Mouse (Mus musculus) heart, postnatal 0 days (tissue): Measurements from ENCODE around the gene Gipc3. TPM values are rescaled to one million over a fixed set of nuclear protein-coding genes. Genes with fewer than 3 reads are reported as not detected.

Source experiments
- ATAC-seq: fragments of 200-750 bp; cut with Nextera tagmentation; 2 replicates; pipeline ENCODE4 v1.8.0; 2017; ENCODE audit warnings: low read depth, moderate number of reproducible peaks, moderate library complexity; ENCODE audit not compliant: insufficient read depth
- DNase-seq: peaks from one replicate; pipeline ENCODE4 v3.0.0-alpha.2; 2016; ENCODE audit warnings: low spot score
- H3K27ac ChIP-seq: fragments of 300-500 bp; sonication (generic); 2 replicates; pipeline ENCODE4 v1.5.1; 2014; ENCODE audit warnings: low read depth, mild to moderate bottlenecking
- H3K27me3 ChIP-seq: fragments of 300-500 bp; sonication (generic); 2 replicates; pipeline ENCODE4 v1.6.1; 2014; ENCODE audit warnings: low read length, mixed read lengths; ENCODE audit not compliant: control insufficient read depth, insufficient read depth
- H3K36me3 ChIP-seq: fragments of 300-500 bp; sonication (generic); replicated peaks from 2 replicates; pipeline ENCODE4 v1.6.1; 2014; ENCODE audit warnings: low read length, mixed read lengths; ENCODE audit not compliant: control insufficient read depth, insufficient read depth
- H3K4me1 ChIP-seq: fragments of 300-500 bp; sonication (generic); 2 replicates; pipeline ENCODE4 v1.6.1; 2014; ENCODE audit warnings: antibody characterized with exemption; ENCODE audit not compliant: control insufficient read depth, insufficient read depth
- H3K4me2 ChIP-seq: fragments of 300-500 bp; sonication (generic); 2 replicates; pipeline ENCODE4 v1.6.1; 2014; ENCODE audit warnings: low read depth, mild to moderate bottlenecking, low read length, moderate library complexity
- H3K4me3 ChIP-seq: fragments of 300-500 bp; sonication (generic); 2 replicates; pipeline ENCODE4 v1.5.1; 2014; ENCODE audit warnings: low read depth, low read length
- H3K9ac ChIP-seq: fragments of 300-500 bp; sonication (generic); replicated peaks from 2 replicates; pipeline ENCODE4 v1.6.1; 2014; ENCODE audit warnings: low read depth, low read length, mixed read lengths
- H3K9me3 ChIP-seq: fragments of 300-500 bp; sonication (generic); replicated peaks from 2 replicates; pipeline ENCODE4 v1.6.1; 2016; ENCODE audit warnings: low read length; ENCODE audit not compliant: control insufficient read depth
- CTCF ChIP-seq: IDR thresholded peaks from 2 replicates; pipeline ENCODE4 v1.5.1; 2016; ENCODE audit warnings: antibody characterized with exemption, control low read depth, low read depth
- EP300 ChIP-seq: IDR thresholded peaks from 2 replicates; pipeline ENCODE4 v1.6.1; 2016; ENCODE audit warnings: antibody characterized with exemption, low read depth
- WGBS: fragments of 180-500 bp; shearing (Covaris S2); extraction: QIAGEN DNeasy Blood & Tissue Kit; methylation state at CpG from one replicate; pipeline ENCODE4 v1.1.7; 2014; 5-methylcytosine and 5-hydroxymethylcytosine counted together
- polyA plus RNA-seq: library from polyadenylated mRNA; unstranded; fragments of >200 nt; fragmentation: Nextera tagmentation; extraction: Ambion mirVana; gene quantifications from 2 replicates; pipeline ENCODE4 v1.2.1, GENCODE M21; 2015
- total RNA-seq: library from RNA; depleted of rRNA; stranded (reverse); fragments of >200 nt; gene quantifications from 2 replicates; pipeline ENCODE4 v1.2.3, GENCODE M21; 2014; ENCODE audit warnings: low replicate concordance

Gipc3 gene
- total and polyA plus RNA-seq, 2 experiments from 2014 or later, result 0.08 to 0.16 TPM

DNA sequence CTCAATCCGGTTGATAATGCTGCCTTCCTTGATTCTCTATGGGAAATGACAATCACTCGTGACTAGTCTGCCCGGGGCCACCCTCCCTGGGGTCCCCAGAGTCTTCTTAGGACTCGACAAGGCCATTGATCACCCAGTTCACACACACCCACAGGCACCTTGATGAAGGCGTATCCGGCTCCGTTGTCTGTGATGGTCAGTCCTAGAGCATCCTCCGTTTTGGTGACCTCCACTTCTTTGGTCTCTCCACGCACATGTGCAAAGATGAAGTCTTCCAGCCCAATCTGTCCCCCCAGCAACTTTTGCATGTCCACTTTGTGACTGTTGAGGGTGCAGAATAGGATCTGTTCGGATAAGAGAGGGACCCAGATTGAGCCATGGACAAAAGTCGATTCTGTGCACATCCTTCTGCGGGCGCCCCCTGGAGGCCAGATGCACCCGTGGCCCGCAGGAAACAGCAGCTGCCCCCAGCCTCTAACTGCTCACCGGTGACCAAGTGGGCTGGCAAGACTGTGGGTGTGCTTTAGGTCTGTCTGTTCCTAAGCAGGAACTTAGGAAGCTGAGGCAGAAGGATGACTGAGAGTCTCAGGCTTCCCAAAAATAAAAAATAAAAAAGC is 1.6 kb downstream of the Gipc3 start:
- Histone ChIP-seq H3K4me1 (no peaks in the 10 kb centered on the region), H3K9me3 (no peaks in the 10 kb centered on the region), H3K27me3 (peaks cover 19% of the 10 kb centered on the region), H3K27ac (no peak overlapping the region), H3K9ac (no peak overlapping the region), H3K36me3 (peaks cover 6% of the 10 kb centered on the region), H3K4me3 (no peak overlapping the region), H3K4me2 (no peak overlapping the region)
- ATAC-seq (no peak), DNase-seq (no peak)
- TF ChIP-seq EP300, result no peak
- TF ChIP-seq CTCF, result peak; percentile 70
- 40% methylated on average over 16 of the region's 16 CpGs for WGBS

DNA sequence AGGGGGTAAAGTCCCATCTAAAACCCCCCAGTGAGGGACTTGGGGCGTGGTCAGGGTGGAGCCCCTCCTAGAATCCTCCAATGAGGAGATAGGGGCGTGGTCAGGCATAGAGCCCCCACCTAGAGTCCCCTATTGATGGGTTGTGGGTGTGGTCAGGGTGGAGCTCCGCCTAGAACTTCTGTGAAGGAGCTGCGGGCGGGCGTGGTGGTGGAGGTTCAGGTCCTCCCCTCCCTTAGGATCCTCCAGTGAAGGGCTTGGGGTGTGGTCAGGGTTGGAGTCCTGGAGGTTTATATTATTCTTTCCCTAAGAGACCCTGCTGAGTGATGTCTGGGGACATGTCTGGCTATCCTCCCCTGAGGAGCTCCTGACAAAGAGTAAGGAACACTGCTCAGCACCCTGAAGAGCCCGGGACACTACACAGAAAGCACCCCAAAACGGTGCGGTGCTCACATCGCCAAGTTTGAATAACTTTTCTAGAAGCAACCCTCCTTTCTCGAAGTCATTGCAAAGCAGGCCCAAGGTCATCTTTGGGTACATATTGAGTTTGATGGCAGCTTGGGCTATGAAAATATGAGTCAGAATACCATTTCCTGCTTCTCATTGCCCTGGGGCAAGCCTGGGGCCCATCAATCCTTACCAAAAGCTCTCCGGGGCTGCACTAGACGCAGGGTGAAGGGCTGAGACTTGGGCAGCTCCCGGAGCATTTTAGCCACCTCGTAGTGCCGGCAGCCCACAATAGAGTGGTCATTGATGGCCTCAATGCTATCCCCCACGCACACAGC is 2.3 kb downstream of the Gipc3 start:
- Histone ChIP-seq H3K9me3 (no peaks in the 10 kb centered on the region), H3K4me1 (no peaks in the 10 kb centered on the region), H3K4me2 (no peak overlapping the region), H3K9ac (no peak overlapping the region), H3K4me3 (no peak overlapping the region), H3K27ac (no peak overlapping the region), H3K36me3 (no peaks in the 10 kb centered on the region), H3K27me3 (peaks cover 19% of the 10 kb centered on the region)
- TF ChIP-seq EP300 (no peak), CTCF (no peak)
- ATAC-seq (no peak), DNase-seq (no peak)
- WGBS, result 57% methylated on average over 17 of the region's 17 CpGs

DNA sequence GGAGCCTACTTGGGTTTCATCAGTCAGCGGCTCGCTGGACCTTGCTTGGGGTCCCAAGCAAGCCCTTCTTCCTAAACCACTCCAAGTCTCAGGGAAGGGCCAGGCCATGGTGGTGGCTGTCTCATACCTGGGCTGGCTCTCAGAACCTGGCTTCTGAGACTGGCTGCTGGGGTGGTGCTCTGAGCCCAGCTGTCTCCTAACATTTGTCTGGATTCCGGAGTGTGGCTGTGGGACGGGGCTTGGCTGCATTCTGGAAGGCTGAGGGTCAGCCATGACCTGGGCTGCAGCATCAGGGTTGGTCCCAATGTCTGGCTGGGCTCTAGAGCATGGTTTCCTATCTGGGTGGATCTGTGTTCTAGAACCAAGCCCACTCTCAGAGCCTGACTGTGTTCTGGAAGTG is 6.5 kb downstream of the Gipc3 start:
- Histone ChIP-seq H3K4me1 (peaks cover 4% of the 10 kb centered on the region; the same call in 1 of the 2 replicates), H3K4me2 (no peak overlapping the region), H3K27me3 (no peaks in the 10 kb centered on the region), H3K9me3 (no peaks in the 10 kb centered on the region), H3K36me3 (no peaks in the 10 kb centered on the region), H3K4me3 (no peak overlapping the region), H3K27ac (no peak overlapping the region), H3K9ac (no peak overlapping the region)
- no peak for TF ChIP-seq CTCF
- no peak for TF ChIP-seq EP300
- DNase-seq (no peak), ATAC-seq (no peak)
- 94% methylated on average over 4 of the region's 4 CpGs for WGBS

DNA sequence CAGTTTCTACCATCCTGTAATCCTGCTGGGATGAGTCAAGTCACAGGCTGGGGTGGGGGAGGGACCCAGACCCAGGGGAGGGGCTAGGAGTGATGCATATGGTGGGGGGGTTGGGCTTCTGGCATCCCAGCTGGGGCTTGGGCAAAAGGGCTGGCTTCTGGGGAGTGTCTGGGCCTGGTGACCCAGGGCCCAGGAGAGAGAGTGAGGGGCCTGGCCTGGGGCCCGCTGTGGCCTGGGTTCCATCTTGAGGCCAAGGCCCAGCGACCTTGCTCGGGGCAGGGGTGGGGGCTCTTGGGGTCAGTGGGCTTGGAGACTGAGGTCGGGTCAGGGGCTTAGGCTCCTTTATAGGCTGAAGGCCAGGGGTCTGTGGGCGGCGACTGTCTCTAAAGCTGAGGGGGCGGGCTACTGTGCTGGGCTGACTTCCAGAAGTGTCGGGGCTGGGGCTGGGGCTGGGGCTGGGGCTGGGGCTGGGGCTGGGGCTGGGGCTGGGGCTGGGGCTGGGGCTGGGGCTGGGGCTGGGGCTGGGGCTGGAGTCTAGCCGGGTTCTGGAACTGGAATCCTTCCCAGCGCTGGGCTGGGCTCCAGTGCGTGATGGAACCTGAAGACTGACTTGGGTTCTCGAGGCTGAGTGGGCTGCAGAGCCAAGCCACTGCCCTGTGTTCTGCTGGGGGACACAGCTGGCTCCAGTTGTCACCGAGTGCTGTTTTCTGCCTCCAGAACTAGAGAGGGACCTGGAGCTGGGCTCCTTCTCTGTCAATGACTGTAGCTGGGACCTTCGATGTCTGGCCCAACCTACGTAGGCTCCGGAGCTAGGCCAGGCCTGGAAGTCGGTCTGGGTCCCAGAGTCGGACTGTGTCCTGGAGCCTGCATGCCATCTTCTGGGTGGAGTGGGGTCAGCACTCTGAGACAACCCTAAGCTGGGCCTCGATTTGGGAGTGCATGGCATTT is 7.4 kb downstream of the Gipc3 start:
- Histone ChIP-seq H3K27ac (peak overlapping the region; percentile 64), H3K9me3 (no peaks in the 10 kb centered on the region), H3K27me3 (no peaks in the 10 kb centered on the region), H3K4me2 (no peak overlapping the region), H3K4me3 (no peak overlapping the region), H3K9ac (no peak overlapping the region), H3K4me1 (peaks cover 6% of the 10 kb centered on the region), H3K36me3 (no peaks in the 10 kb centered on the region)
- TF ChIP-seq EP300 (no peak), CTCF (no peak)
- 0 out of 2 replicates have a peak, but pooled peaks have one; percentile 24 for ATAC-seq
- 54% methylated on average over 18 of the region's 19 CpGs for WGBS
- no peak for DNase-seq

DNA sequence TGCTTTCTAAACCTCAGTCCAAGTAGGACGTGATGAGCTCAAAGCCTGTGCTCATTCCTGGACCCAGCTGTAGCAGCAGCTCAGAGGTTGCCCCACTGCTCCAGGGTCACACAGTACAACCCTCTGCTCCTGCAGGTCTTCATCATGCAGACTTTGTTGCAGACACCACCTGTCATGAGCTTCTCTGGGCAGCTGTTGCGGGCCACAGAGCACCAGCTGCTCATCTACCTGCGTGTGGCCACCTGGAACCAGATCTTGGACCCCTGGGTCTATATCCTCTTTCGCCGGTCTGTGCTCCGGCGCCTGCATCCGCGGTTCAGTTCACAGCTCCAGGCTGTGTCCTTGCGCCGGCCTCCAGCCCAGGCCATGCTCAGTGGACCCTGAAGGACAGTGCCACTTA is 8.7 kb downstream of the Gipc3 start:
- no peaks in the 10 kb centered on the region for H3K27me3 ChIP-seq
- no peaks in the 10 kb centered on the region for H3K9me3 ChIP-seq
- TF ChIP-seq CTCF (no peak), EP300 (no peak)
- no peak overlapping the region for H3K9ac ChIP-seq
- H3K4me3 ChIP-seq, result no peak overlapping the region
- no peaks in the 10 kb centered on the region for H3K36me3 ChIP-seq
- H3K4me2 ChIP-seq, result no peak overlapping the region
- peaks cover 20% of the 10 kb centered on the region for H3K4me1 ChIP-seq
- H3K27ac ChIP-seq, result no peak overlapping the region
- DNase-seq (no peak), ATAC-seq (no peak)
- 86% methylated on average over 11 of the region's 11 CpGs for WGBS
